Mouse (Mus musculus): ENCODE data around the gene Taf3.

DNA sequence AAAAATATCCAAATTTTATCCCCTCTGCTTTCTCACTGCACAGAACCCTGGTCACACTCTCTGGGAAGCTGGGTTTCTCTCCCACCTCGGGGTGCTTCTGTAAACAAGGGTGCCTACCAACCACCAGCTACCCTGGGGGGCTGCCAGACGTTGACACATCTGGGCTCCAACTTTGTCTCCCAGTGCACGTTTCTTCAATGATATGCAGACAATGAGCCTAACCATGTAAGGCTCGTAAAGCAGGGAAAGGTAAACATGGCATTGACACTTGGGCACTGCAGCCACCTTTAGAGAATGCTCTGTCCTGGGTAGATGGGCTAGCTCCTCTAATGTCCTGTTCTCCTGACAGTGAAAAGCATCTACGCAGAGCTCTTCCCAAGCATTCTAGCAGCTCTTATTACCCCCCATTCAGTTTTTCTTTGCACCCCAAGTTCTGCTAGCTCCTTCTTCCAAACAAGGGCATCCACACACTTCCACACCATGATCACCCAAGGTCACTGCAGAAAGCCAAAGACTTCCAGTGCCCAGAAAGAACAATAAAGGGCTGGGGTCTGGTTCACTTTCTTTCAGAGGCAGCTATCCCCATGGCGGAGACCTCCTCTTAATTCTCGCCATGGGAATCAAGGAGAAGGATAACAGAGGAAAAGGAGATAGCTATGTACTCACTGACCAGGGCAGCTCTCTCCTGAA is 161.3 kb downstream of the Taf3 start:
- TF ChIP-seq CTCF (IDR thresholded peaks at IDR 0.05; ENCODE audit: low read depth): no peak
- no peak for TF ChIP-seq EP300 (IDR thresholded peaks at IDR 0.05; ENCODE audit: low read depth)
